Mouse (Mus musculus) C3H10T1/2 (cell line): ENCODE results near the gene Nr1h4. TPM values are rescaled to one million over a fixed set of nuclear protein-coding genes. Genes with fewer than 3 reads are reported as not detected.

Source experiments
- polyA plus RNA-seq, 2 experiments: library from polyadenylated mRNA; unstranded; fragments of >200 nt; fragmentation: generic; extraction: Trizol; gene quantifications; one replicate each; pipeline ENCODE4 v1.2.1; 2012; ENCODE audit warnings: missing spikeins in 2 of 2

The Nr1h4 gene
- polyA plus RNA-seq: under 1 TPM; 0.02 to 0.05 TPM

DNA sequence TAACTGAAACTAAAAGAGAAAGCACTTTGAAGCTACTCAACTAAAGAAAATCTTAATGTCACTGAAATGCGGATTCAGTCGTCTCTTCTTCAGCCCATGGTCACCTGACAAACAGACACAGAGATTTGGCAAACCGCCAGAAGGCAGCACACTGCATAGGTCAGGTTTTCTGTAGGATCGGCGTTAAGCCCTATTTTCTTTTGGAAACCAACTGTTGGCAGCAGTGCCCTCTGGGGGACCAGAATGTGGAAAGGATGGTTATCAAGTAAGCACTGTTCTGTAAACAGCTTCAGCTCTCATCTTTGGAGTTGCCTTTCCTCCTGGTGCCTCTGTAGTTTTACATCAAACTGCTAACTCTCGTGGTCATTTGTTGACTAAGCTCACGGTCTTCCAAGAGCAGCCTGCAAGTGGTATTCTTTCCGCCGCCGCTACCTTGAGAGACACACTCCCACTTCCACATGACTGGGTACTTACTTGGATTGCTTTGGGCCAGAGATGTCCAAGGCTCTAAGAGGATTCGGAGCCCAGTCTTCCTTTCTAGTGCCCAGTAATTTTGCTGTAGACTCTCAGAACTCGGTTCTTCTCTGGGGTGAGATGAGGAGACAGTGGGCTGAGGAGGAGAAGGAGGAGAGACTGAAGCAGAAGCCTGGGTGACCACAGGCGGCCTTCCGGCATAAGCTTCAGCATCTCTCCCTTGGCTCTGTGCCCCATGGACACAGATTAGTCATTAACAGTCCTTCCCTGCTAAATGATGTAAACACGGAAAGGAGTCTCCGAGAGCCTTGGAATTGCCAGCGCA is at the start of gene Nr1h4:
TSS of gene Nr1h4 (minus strand) at position 657 of the 799 bp plus-strand sequence.

DNA sequence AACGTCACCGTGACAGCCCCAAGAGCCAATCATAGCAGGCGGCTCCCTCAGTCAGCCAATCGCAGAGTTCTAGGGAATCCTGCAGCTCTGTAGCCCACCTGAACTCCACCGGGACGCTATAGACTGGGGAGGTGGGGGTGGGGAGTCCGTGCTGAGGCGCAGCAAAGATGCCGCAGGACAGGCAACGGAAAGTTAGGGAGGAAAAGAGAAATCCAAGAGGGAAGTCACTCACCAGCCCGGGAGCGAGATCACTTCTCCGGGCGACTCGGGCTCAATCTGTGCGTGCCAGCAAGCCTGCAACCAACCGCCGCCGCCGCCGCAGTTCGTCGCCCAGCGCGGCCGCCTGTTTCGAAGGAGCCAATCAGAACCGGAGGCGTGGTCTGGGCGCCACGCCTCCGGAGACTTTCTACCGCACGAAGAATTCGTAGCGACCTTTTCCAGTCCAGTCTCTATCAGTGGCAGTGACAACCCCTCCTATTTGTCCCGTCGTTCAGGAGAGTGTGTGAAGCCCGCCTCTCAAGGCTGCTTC is 89.7 kb downstream of the Nr1h4 start, which contains the start of gene Gas2l3:
TSS of gene Gas2l3 (minus strand) at position 345 of the 529 bp plus-strand sequence.

Other genes with a start within 250 kb of the Nr1h4 start
- not detected for gene Ano4, start 188.8 kb downstream of the Nr1h4 start, polyA plus RNA-seq
- 1 to 10 TPM in 1 of 2 experiments, under 1 TPM in 1; 0.28 to 3.2 TPM for gene Gas2l3, start 89.6 kb downstream of the Nr1h4 start, polyA plus RNA-seq
- under 1 TPM in 1 of 2 experiments, not detected in 1; 0.01 TPM for gene Slc17a8, start 87.7 kb upstream of the Nr1h4 start, polyA plus RNA-seq
- gene Scyl2, start 152.7 kb upstream of the Nr1h4 start, polyA plus RNA-seq: 1 to 10 TPM in 1 of 2 experiments, under 1 TPM in 1; 0.46 to 6.5 TPM
- gene Actr6, start 198.7 kb upstream of the Nr1h4 start, polyA plus RNA-seq: 1 to 10 TPM in 1 of 2 experiments, under 1 TPM in 1; 0.19 to 2.7 TPM
- gene Uhrf1bp1l, start 211.4 kb upstream of the Nr1h4 start, polyA plus RNA-seq: 1 to 10 TPM in 1 of 2 experiments, under 1 TPM in 1; 0.87 to 9.1 TPM